In genomic region chr6:53893731-53894130, GRCm38 (mm10) we compare ENCODE assay signal across 21 mouse cellular contexts.
DNase-seq lines count a peak whose midpoint lies in the region; ATAC-seq and TF ChIP-seq lines count a peak whose summit lies in the region.
"Had no signal": no experiment of that assay in that cellular context is flagged by ENCODE, and none has a peak within 500 bp of the region (broad histone marks: within the 10 kb centered on the region; RNA-seq: fewer than 3 reads in every experiment).

No protein-coding gene starts in this region.

- H3K9me3 ChIP-seq in kidney, embryonic 16.5 days (ENCODE audit: low read length) = no peaks in the 10 kb centered on the region
- no peaks in the 10 kb centered on the region for H3K9me3 ChIP-seq in lung, postnatal 0 days (ENCODE audit: low read length)
- H3K9me3 ChIP-seq: embryonic facial prominence, embryonic 12.5 days; embryonic facial prominence, embryonic 15.5 days; hindbrain, embryonic 12.5 days; hindbrain, embryonic 15.5 days had no signal

- peak; percentile 39; the same call in 1 of the 2 replicates for TF ChIP-seq EP300 in lung, postnatal 0 days (IDR thresholded peaks at IDR 0.05)

- no peak for TF ChIP-seq POLR2A in lung, adult 2 months (IDR thresholded peaks at IDR 0.05; ENCODE audit: borderline replicate concordance, extremely low read depth, low read depth, low read length)
- TF ChIP-seq POLR2A in myocyte (IDR thresholded peaks at IDR 0.05; ENCODE audit: insufficient read length, low read depth) = no peak

- no peak overlapping the region for H3K9ac ChIP-seq in kidney, embryonic 16.5 days (replicated peaks; ENCODE audit: low read length)
- no peak overlapping the region for H3K9ac ChIP-seq in lung, postnatal 0 days (replicated peaks; ENCODE audit: low read depth)
- H3K9ac ChIP-seq: embryonic facial prominence, embryonic 12.5 days; embryonic facial prominence, embryonic 15.5 days; forebrain, postnatal 0 days; hindbrain, embryonic 12.5 days; hindbrain, embryonic 15.5 days had no signal

- DNase-seq in kidney, adult 9 months = no peak
- DNase-seq in lung, postnatal 0 days (ENCODE audit: low spot score) = peak; percentile 65
- DNase-seq in lung, adult 2 months = no peak
- no peak for DNase-seq in layer of hippocampus, adult 9-10 months (ENCODE audit: low spot score)
- DNase-seq: adrenal gland, adult 8-10 months; adrenal gland, postnatal 25 days; cerebellum, adult 18-20 months; cerebellum, adult 9-10 months; cerebellum, postnatal 14 days; forebrain, postnatal 0 days; gastrocnemius, adult 2 months; gastrocnemius, postnatal 14 days had no signal

- no peak for ATAC-seq in kidney, embryonic 16.5 days (ENCODE audit: low FRiP score, low TSS enrichment)
- no peak for ATAC-seq in lung, postnatal 0 days
- ATAC-seq: activated CD4-positive, CD25-positive, alpha-beta regulatory T cell, adult 4 months; forebrain, embryonic 14.5 days; forebrain, postnatal 0 days had no signal

- WGBS in kidney, embryonic 16.5 days = 42% methylated on average over 3 of the region's 3 CpGs
- 31% methylated on average over 3 of the region's 3 CpGs for WGBS in lung, postnatal 0 days
- 39% methylated on average over 3 of the region's 3 CpGs for WGBS in lung, adult 2 months

- H3K4me1 ChIP-seq in kidney, embryonic 16.5 days (ENCODE audit: insufficient read depth, low read length) = peaks cover 7% of the 10 kb centered on the region
- no peaks in the 10 kb centered on the region for H3K4me1 ChIP-seq in lung, postnatal 0 days (ENCODE audit: insufficient read depth, low read depth, low read length)
- H3K4me1 ChIP-seq in lung, adult 2 months (ENCODE audit: control insufficient read depth, insufficient read depth, low read length) = no peaks in the 10 kb centered on the region
- H3K4me1 ChIP-seq: hindbrain, embryonic 12.5 days; hindbrain, embryonic 15.5 days had no signal

- no peaks in the 10 kb centered on the region for H3K27me3 ChIP-seq in kidney, embryonic 16.5 days (ENCODE audit: insufficient read depth, low read length)
- no peaks in the 10 kb centered on the region for H3K27me3 ChIP-seq in lung, postnatal 0 days (replicated peaks; ENCODE audit: insufficient read depth, low read length)
- peaks cover 16% of the 10 kb centered on the region for H3K27me3 ChIP-seq in myocyte (ENCODE audit: control insufficient read depth, insufficient read depth, insufficient read length)
- H3K27me3 ChIP-seq: embryonic facial prominence, embryonic 12.5 days; embryonic facial prominence, embryonic 15.5 days; hindbrain, embryonic 12.5 days; hindbrain, embryonic 15.5 days had no signal

- TF ChIP-seq CTCF in lung, postnatal 0 days (IDR thresholded peaks at IDR 0.05) = no peak
- no peak for TF ChIP-seq CTCF in lung, adult 2 months (IDR thresholded peaks at IDR 0.05; ENCODE audit: insufficient read depth, low read length)

- no peaks in the 10 kb centered on the region for H3K79me2 ChIP-seq in myocyte (ENCODE audit: control insufficient read depth, insufficient read depth)

- H3K36me3 ChIP-seq in kidney, embryonic 16.5 days (ENCODE audit: insufficient read depth, low read length) = no peaks in the 10 kb centered on the region
- no peaks in the 10 kb centered on the region for H3K36me3 ChIP-seq in lung, postnatal 0 days (ENCODE audit: insufficient read depth, low read length)
- no peaks in the 10 kb centered on the region for H3K36me3 ChIP-seq in myocyte (ENCODE audit: control insufficient read depth, insufficient read depth)
- H3K36me3 ChIP-seq: embryonic facial prominence, embryonic 12.5 days; embryonic facial prominence, embryonic 15.5 days; hindbrain, embryonic 12.5 days; hindbrain, embryonic 15.5 days had no signal

- peak overlapping the region; percentile 0; the same call in 1 of the 2 replicates for H3K27ac ChIP-seq in kidney, embryonic 16.5 days (ENCODE audit: low read length)
- H3K27ac ChIP-seq in lung, postnatal 0 days (ENCODE audit: low read length) = no peak overlapping the region
- H3K27ac ChIP-seq: embryonic facial prominence, embryonic 12.5 days; embryonic facial prominence, embryonic 15.5 days; gastrocnemius, adult 2 months; hindbrain, embryonic 12.5 days; hindbrain, embryonic 15.5 days had no signal

- H3K4me3 ChIP-seq in kidney, embryonic 16.5 days (ENCODE audit: low read length) = no peak overlapping the region
- no peak overlapping the region for H3K4me3 ChIP-seq in lung, postnatal 0 days (ENCODE audit: low read depth, low read length)
- no peak overlapping the region for H3K4me3 ChIP-seq in lung, adult 2 months (replicated peaks; ENCODE audit: extremely low read depth, low read depth, low read length)
- H3K4me3 ChIP-seq in myocyte = no peak overlapping the region
- H3K4me3 ChIP-seq: embryonic facial prominence, embryonic 12.5 days; embryonic facial prominence, embryonic 15.5 days; gastrocnemius, adult 2 months; hindbrain, embryonic 12.5 days; hindbrain, embryonic 15.5 days had no signal

- no peak overlapping the region for H3K4me2 ChIP-seq in kidney, embryonic 16.5 days (replicated peaks; ENCODE audit: low read depth, low read length)
- no peak overlapping the region for H3K4me2 ChIP-seq in lung, postnatal 0 days (replicated peaks; ENCODE audit: low read depth, low read length)
- no peak overlapping the region for H3K4me2 ChIP-seq in myocyte (ENCODE audit: low read depth)
- H3K4me2 ChIP-seq: embryonic facial prominence, embryonic 12.5 days; embryonic facial prominence, embryonic 15.5 days; heart, embryonic 11.5 days; hindbrain, embryonic 12.5 days; hindbrain, embryonic 15.5 days had no signal

- no peak overlapping the region for H3ac ChIP-seq in myocyte (ENCODE audit: control insufficient read depth, insufficient read length)

TF ChIP-seq in myocyte, 11 proteins besides CTCF, POLR2A, EP300 and RAD21:
- no peak for TF ChIP-seq MYOG (IDR thresholded peaks at IDR 0.05; ENCODE audit: control insufficient read depth in 1 of 3, insufficient read depth in 1 of 3, insufficient read length in 2 of 3, low read depth in 2 of 3)
- peak; percentile 32; the same call in 1 of the 2 replicates for TF ChIP-seq CEBPB (IDR thresholded peaks at IDR 0.05; ENCODE audit: insufficient read depth, poor library complexity, severe bottlenecking)
